Mouse (Mus musculus): Measurements from ENCODE around the gene Stk11. TPM values are rescaled to one million over a fixed set of nuclear protein-coding genes. Genes with fewer than 3 reads are reported as not detected.

The Stk11 gene
- total and polyA plus RNA-seq, 3 experiments, result 47.4 to 94.9 (median 65.9) TPM

DNA sequence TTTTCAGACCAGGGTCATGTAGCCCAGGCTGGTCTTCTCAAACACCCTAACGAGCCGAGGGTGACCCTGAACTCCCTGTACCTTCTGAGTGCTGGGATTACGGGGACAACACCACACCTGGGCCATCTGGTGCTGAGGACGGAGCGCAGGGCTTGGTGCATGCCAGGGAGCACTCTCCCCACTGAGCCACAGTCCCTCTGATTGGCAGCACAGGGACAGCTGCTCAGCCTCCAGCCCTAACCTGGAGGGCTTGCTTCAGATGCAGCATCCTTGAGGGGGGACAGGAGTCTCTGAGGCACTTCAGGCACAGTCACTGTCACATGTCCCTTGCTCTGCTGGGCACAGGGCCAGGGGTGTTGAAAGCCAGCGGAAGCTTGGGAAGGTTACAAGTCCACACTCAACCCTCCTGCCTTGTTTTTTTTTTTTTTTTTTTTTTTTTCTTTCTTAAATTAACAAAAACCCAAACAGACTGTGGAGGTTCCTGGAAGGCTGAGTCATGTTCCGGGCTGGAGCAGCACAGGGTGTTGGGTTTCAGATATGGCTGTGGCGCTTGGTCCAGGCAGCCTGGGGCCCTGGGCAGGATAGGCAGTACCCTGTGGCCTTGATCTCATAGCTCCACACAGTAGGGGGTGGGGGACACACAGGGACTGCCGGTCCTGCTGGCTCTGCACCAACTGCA is 44.6 kb upstream of the Stk11 start:
- in situ Hi-C loops (cut with MboI; ENCODE audit: low pct_ligation_motif_present, low pct_unique_long_range_greater_than_20kb, low sequenced_read_pairs), result no loop called here
- TF ChIP-seq UBTF (IDR thresholded peaks at IDR 0.05; ENCODE audit: low read depth, low read length), result no peak
- TF ChIP-seq NRF1 (IDR thresholded peaks at IDR 0.05; ENCODE audit: low read depth, low read length), result no peak
- TF ChIP-seq GABPA (IDR thresholded peaks at IDR 0.05; ENCODE audit: insufficient replicate concordance, low read depth, low read length), result no peak
- dilution Hi-C loops (cut with MboI; ENCODE audit: extremely low pct_ligation_motif_present, extremely low pct_unique_long_range_greater_than_20kb, low sequenced_read_pairs), result no loop called here
- H3K9ac ChIP-seq (ENCODE audit: insufficient read depth, low read depth), result no peak overlapping the region
- no peaks in the 10 kb centered on the region for H3K27me3 ChIP-seq (replicated peaks)
- H3K9me3 ChIP-seq (replicated peaks; ENCODE audit: low read length), result no peaks in the 10 kb centered on the region
- H3K4me1 ChIP-seq (ENCODE audit: control insufficient read depth in 1 of 2, insufficient read depth in 2 of 2), result peaks cover 24 to 41% of the 10 kb centered on the region in 2 experiments
- H3K79me2 ChIP-seq (replicated peaks; ENCODE audit: control insufficient read depth, extremely low read depth, insufficient read depth, poor library complexity, severe bottlenecking), result no peaks in the 10 kb centered on the region
- H3K36me3 ChIP-seq (replicated peaks in 1 of 2; ENCODE audit: control insufficient read depth in 1 of 2, insufficient read depth in 1 of 2, low read length in 1 of 2), result peaks cover 48 to 72% of the 10 kb centered on the region in 2 experiments
- H3K4me3 ChIP-seq (replicated peaks in 1 of 3; ENCODE audit: low read depth in 2 of 3, low read length in 2 of 3, poor library complexity in 1 of 3), result no peak overlapping the region
- no peak overlapping the region for H3K4me2 ChIP-seq (ENCODE audit: insufficient read depth, low read depth, poor library complexity, severe bottlenecking)
- DNase-seq (ENCODE audit: extremely low read depth), result no peak
- H3K27ac ChIP-seq (ENCODE audit: insufficient read depth, low read depth), result no peak overlapping the region

DNA sequence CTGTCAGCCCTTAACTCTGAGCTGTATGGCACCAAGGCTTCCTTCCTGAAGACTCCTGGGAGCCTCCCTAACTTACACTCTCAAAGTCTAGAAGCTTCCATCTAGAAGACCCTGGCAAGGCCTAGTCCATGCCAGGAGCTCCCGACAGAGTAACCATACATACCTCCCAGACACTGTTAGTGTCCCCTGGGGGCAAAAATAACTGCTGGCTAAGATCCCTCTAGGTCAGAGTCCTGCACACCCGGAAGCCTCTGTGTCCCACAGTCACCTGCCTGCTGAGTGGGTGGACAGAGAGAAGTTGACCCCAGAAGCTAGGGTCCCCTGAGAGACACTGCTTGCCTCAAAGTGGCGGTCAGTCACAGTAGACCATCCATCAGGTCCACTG is 44.1 kb upstream of the Stk11 start:
- dilution Hi-C loops (cut with MboI; ENCODE audit: extremely low pct_ligation_motif_present, extremely low pct_unique_long_range_greater_than_20kb, low sequenced_read_pairs) (no loop called here), in situ Hi-C loops (cut with MboI; ENCODE audit: low pct_ligation_motif_present, low pct_unique_long_range_greater_than_20kb, low sequenced_read_pairs) (no loop called here)
- H3K4me3 ChIP-seq (replicated peaks in 1 of 3; ENCODE audit: low read depth in 2 of 3, low read length in 2 of 3, poor library complexity in 1 of 3), result no peak overlapping the region
- no peak for DNase-seq (ENCODE audit: extremely low read depth)
- no peaks in the 10 kb centered on the region for H3K9me3 ChIP-seq (replicated peaks; ENCODE audit: low read length)
- TF ChIP-seq MAX (IDR thresholded peaks at IDR 0.05; ENCODE audit: low read length) (no peak), MXI1 (IDR thresholded peaks at IDR 0.05; ENCODE audit: low read depth, low read length) (no peak), HCFC1 (IDR thresholded peaks at IDR 0.05; ENCODE audit: low read depth, low read length) (no peak), SMC3 (IDR thresholded peaks at IDR 0.05; ENCODE audit: low read depth, low read length) (no peak), MYC (IDR thresholded peaks at IDR 0.05; ENCODE audit: low read depth, low read length) (no peak), MAZ (IDR thresholded peaks at IDR 0.05; ENCODE audit: low read depth, low read length) (no peak), MEF2A (IDR thresholded peaks at IDR 0.05; ENCODE audit: borderline replicate concordance, low read depth, low read length) (no peak), GABPA (IDR thresholded peaks at IDR 0.05; ENCODE audit: insufficient replicate concordance, low read depth, low read length) (no peak), ZC3H11A (IDR thresholded peaks at IDR 0.05; ENCODE audit: low read depth, low read length) (no peak), POLR2A (IDR thresholded peaks at IDR 0.05; ENCODE audit: low read depth, low read length) (no peak), PAX5 (IDR thresholded peaks at IDR 0.05; ENCODE audit: low read length) (no peak), TCF12 (IDR thresholded peaks at IDR 0.05; ENCODE audit: low read depth, low read length) (no peak), CHD2 (IDR thresholded peaks at IDR 0.05; ENCODE audit: low read length) (no peak)
- no peaks in the 10 kb centered on the region for H3K27me3 ChIP-seq (replicated peaks)
- peaks cover 45 to 70% of the 10 kb centered on the region in 2 experiments for H3K36me3 ChIP-seq (replicated peaks in 1 of 2; ENCODE audit: control insufficient read depth in 1 of 2, insufficient read depth in 1 of 2, low read length in 1 of 2)
- H3K4me1 ChIP-seq (ENCODE audit: control insufficient read depth in 1 of 2, insufficient read depth in 2 of 2), result peaks cover 29 to 47% of the 10 kb centered on the region in 2 experiments
- H3K9ac ChIP-seq (ENCODE audit: insufficient read depth, low read depth), result no peak overlapping the region
- H3K27ac ChIP-seq (ENCODE audit: insufficient read depth, low read depth), result no peak overlapping the region
- H3K4me2 ChIP-seq (ENCODE audit: insufficient read depth, low read depth, poor library complexity, severe bottlenecking), result no peak overlapping the region
- no peaks in the 10 kb centered on the region for H3K79me2 ChIP-seq (replicated peaks; ENCODE audit: control insufficient read depth, extremely low read depth, insufficient read depth, poor library complexity, severe bottlenecking)

Data from CH12.LX (cell line).